Mouse (Mus musculus) thymus, postnatal 0 days (tissue): Measurements from ENCODE around the gene Abhd6. TPM values are rescaled to one million over a fixed set of nuclear protein-coding genes. Genes with fewer than 3 reads are reported as not detected.

Experiments used
- DNase-seq: peaks from one replicate; pipeline ENCODE4 v3.0.0-alpha.2; 2015; ENCODE audit warnings: low spot score
- polyA plus RNA-seq: library from polyadenylated mRNA; unstranded; fragments of >200 nt; fragmentation: Nextera tagmentation; extraction: Ambion mirVana; gene quantifications from 2 replicates; pipeline ENCODE4 v1.2.1, GENCODE M21; 2015

Abhd6 gene
- polyA plus RNA-seq, result 26.9 and 30.7 TPM in 2 replicates

DNA sequence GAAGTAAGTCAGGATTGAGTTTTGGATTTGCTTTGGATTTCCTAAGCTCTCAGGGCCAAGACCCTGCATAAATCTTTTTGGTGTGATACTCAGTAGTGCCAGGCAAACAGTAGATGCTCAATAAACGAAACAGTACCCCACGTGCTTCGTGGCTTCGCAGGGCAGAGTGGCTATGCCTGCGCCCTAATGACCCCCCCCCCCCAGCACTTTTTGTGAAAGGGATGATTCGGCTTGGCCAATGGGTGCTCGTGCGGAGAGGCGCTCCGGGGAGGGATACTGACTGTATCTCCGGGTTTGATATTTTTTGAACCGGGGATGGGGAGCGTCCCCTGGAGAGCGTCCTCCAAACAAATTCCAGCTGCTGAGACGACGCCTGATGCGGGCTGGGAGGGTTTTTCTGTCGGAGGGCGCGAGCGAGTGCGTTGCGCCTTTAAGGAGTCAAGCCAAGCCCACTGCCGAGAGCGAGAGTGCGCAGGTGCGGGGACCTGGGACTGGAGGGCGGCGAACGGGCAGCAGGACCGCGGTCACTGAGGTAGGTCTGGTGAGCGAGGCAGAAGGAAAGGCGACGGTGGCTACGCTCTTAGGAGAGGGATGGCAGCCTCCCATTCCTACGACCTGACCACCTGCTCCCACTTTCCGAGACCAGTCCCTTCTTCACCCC, at the start of gene Abhd6:
TSS of gene Abhd6 (plus strand) at position 471 of the 661 bp plus-strand sequence.
- DNase-seq, result peak; percentile 82

DNA sequence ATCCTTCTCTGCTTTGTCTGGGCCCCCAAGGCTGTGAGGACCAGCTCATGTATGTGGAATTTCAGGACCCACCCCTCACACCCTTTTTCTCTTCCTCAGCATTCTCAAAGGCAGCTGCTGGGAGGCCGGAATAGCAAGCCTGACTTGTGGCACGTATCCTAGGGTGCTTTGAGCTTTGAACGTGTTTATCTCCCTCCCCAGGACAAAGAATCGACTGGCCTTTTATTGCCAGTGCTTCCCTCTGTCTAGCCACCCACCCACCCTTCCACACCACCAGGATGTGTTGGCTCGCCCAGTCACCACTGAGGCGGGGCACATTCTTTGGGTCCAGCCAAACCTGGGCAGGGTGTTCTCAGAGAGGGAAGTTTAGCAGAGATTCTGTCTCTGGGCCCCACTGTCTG, 48.6 kb upstream of the Abhd6 start:
- DNase-seq, result no peak

DNA sequence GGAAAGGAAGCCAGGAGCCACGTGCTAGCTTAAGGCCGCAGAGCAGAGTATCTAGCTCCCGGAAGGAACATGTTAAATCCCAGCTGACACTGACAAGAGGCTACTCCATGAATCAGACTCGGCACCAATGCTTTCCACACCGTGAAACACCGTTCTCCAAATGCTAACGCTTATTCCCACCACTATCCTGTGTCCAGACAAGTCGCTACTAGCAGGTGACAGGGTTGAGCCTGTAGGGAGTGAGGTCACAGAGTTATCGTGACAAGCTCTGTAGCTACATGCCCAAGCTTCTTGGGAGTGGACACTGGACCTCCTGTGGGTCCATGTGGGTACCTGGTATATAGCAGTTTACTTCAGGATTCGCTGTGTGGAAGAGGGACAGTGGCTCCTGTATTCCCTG, 46.3 kb upstream of the Abhd6 start:
- no peak for DNase-seq

DNA sequence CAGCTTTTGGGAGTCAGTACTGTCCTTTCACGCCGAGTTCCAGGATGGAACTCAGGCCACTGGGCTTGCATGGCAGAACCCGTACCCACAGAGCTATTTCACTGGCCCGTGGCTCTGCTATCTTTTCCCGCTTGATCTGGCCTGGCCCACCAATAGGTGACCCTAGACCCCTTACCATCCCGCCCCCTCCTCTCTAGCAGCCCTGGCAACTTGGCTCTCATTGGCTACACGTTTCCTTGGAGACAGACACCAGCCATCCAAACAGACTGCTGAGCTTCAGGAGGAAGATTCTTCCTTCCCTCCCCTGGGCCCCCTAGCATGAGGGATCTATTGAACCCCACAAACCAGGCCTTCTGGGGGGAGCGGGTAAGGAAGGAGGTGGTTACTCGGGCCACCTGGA, 45.7 kb upstream of the Abhd6 start, which contains the start of gene Gm45521:
TSS of gene Gm45521 (plus strand) at position 240 of the 400 bp plus-strand sequence.
- no peak for DNase-seq

DNA sequence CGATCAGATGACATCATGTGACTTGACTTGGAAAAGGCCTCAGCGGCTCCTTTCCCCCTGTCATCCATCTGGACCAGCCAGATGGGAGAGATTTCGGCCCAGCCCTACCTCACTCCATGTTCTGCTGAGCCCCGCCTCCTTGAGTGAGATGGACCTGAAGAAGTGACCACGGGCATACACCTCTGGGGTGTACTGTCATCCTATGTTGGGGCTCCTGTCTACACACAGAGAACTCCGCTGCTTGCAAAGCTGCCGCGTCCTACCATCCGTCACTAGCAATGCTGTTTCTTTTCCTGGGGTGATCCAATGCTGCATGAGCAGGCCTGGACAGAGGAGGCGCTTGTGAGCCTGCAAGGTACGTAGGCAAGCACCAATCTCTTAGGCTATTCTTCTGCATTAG, 42.1 kb upstream of the Abhd6 start:
- DNase-seq, result peak; percentile 11

DNA sequence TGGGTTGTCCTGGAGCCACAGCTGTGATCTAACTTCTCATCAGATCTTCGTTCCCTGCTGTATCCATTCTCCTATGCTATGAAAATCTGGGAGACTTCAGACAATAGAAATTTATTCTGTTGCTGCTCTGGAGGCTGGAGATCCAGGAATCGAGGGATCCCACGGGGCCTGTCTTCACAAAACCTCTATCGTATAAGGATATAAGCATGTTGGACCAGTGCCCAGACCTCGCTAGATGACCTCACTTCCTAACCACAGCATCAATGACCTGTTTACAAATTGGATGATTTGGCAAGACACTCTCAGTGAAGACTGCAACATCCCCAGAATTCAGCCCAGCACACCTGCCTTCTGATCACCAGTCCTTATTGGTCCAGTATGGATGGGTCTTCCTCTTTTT, 41.0 kb upstream of the Abhd6 start:
- no peak for DNase-seq

DNA sequence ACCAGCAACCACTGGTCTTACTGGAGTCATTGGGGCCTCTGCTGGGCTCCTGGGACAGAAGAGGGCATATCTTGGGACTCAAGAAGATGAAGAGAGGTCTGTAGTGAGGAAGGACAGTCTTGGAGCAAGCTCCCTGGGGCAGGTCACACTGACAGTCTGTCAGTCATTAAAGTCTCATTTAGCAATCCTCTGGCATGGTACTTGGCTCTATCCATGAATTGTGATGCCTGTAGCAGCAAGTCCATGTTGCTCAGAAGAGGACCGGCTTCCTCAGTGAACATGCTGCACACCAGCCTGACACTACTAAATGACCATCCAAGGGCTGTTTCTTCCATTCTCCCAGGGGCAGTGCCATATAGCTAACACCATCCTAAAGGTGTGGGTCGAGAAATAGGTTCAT, 40.1 kb upstream of the Abhd6 start:
- DNase-seq, result no peak

DNA sequence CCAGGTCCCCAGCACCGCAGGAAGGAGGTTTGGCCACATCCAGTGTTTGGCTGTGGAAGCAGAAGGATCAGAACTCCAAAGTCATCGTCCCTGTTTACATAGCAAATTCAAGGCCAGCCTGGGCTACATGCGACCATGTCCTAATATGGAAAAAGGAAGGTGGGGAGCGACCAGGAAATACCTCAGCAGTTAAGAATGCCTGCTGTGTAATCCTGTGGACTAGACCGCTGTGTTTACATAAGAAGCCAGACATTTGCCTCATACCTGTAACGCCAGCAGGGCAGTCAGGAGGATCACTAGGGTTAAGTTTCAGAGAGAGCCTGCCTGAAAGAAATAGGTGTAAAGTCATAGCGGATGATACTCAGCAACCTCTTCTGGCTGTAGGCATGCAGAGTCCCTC, 39.5 kb upstream of the Abhd6 start:
- DNase-seq, result no peak

DNA sequence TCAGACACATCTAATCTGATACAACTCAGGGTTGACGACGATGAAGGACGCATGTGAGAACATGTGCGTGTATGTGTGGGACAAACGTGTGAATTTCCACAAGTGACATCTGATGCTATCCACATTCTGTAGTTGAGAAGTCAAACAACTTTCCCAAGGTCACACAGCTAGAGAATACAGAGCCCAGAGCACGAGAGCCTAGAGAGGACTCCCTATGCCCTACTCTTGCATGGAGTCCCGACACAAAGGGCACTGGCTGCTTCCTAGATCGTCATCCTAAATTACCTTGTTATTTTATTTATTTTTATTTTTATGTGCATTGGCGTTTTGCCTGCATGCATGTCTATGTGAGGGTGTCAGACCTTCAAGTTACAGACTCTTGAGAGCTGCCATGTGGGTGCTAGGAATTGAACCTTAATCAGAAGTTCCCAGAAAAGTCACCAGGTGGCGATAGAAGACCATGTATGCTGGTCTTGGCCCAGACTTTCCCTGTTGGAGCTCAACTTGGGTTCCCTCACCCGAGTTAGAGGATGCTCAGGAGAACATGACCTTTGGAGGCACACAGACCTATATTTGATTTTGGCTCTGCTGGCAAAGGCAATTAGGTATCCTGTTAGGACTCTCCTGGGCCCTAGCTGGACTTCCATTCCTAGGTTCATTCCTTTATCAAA, 38.3 kb upstream of the Abhd6 start:
- DNase-seq, result peak; percentile 78

DNA sequence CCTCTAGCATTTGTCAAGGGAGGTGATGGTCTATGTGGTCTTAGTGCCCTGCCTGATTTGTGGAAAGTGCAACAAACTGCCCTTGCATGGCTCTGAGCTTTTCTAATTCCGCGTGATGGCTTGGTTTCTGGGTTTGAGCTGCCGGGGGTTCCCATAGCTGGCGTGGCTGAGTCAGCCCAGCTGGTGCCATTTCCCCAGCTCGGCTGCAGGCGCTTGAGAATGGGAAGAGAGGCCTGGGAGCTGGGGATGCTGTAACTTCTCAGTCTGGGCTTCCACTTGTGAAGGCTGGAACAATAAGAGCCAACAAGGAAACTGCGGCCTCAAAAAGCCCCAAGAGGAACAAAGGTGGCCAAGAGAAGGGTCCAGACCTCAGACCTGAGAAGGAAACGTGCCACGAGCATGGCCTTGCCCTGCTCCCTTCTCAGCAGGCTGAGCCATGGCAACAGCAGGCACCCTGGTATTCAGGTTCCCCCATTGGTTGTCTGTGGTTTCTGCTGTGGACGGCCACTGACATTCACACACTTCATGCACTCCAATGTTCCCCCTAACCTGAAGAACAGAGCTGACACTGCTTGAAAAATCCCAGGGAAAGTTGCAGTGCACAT, 30.7 kb upstream of the Abhd6 start:
- no peak for DNase-seq

DNA sequence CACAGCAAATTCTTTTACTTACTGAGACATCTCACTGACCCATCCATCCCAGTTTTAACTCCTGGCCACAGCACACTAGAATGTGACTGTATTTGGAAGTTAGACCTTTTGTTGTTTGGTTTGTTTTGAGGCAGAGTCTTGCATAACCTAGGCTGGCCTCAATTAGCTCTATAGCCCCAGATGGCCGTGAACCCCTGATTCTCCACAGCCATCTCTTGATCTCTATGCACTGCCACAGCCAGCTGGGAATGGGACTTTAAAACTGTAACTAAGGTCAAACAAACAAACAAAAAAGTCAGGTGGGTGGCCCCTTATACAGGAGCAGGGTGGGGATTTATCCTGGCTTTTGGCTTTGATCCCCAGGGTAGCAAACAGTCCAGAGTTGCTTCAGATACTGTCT, 28.1 kb upstream of the Abhd6 start:
- no peak for DNase-seq

DNA sequence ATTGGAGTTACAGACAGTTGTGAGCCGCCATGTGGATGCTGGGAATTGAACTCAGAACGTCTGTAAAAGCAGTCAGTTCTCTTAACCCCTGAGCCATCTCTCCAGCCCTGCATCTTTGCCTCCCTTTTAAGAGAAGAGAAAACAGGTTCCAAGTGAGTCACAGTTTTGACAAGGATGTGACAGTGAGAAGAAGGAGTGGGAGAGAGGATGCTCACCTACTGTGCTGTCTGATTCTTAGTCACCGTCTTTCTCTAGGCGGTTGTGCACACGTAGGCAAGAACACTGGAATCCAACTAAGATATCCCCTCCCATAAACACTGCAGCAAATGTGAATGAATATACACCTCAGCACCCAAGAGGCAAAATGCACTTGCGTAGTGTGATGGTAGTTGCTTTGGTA, 27.5 kb upstream of the Abhd6 start:
- no peak for DNase-seq

DNA sequence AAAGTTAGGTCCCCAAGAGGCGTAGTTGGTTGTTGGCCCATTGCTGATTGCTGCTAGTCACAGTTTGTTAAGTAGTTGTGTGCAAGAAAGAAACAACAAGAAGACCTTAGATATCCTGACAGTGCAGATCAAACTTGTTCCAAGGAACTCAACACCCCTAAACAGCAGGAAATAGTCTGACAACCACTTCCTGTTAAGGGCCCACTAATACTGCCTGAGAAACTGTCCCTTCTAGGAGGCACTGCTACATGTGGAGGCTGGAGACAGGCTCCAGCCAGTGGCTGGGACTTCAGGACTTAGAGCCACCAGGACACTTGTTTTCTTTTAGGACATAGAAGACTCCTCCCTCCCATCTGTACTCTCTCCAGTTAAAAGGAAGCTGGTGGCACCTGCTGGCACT, 25.2 kb upstream of the Abhd6 start:
- DNase-seq, result no peak

DNA sequence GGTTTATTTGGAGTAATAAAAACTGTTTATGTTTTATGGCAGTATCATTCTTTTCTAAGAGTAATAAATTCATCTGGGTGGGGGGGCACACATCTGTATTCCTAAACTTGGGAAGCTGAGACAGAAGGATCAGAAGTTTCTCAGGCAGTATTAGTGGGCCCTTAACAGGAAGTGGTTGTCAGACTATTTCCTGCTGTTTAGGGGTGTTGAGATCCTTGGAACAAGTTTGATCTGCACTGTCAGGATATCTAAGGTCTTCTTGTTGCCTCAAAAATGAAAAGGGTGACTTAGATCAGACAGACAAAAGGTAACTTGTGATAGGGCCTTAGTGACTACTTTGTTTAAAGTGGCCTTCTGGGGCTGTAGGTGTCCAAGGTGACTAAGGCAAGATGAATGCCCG, 24.5 kb upstream of the Abhd6 start:
- DNase-seq, result no peak

DNA sequence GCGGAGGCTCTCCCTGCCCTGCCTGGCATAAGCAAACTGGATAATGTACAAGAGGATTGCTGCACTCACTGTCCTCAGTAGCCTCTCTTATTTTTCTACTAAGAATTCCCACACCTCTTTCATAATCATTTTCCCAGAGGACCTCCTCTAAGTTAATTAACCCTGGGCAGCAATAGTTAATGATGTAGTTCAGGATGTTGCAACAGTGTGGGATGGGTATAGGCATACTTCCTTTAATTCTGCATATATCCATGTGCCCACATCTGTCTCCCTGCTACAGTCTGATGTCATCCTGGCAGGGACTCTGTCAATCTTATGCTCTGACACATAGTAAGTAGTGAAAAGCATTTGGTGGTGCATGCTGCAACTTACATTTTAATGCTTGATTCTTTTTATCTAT, 21.5 kb upstream of the Abhd6 start:
- DNase-seq, result no peak

DNA sequence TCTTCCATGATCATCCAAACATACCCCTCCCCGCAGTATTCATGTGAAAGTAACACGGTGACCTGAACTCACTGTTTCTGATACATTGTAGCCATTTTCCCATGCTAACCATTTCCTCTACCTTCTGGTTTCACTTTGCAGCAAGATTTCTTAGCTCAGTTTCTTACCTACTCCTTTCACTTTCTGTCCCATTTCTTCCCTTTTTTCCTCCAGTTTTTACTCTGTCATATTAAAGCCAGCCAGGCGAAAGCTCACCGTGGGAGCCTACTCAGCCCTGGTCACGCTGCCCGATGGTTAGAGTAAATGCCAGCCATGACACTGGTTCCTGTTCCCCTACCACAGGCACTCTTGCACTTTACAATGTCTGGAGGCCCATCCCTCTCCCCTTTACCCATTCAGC, 15.8 kb upstream of the Abhd6 start:
- DNase-seq, result no peak

DNA sequence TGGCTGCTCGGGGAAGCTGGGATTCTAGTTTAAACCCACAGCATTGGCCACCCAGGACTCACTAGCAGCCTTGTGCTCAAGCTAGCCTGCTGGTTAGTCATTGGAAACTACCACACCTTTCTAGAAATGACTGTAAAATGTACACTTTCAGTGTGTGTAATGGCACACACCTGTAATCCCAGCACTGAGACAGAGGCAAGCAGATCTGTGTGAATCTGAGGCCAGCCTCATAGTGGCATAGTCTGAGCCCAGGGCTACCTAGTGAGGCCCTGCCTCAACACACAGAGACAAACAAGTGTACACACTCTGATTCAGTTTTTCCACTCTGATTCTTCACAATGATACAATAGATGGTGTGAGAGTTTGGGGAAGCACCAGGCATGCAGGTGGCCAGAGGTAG, 13.3 kb upstream of the Abhd6 start:
- DNase-seq, result no peak

DNA sequence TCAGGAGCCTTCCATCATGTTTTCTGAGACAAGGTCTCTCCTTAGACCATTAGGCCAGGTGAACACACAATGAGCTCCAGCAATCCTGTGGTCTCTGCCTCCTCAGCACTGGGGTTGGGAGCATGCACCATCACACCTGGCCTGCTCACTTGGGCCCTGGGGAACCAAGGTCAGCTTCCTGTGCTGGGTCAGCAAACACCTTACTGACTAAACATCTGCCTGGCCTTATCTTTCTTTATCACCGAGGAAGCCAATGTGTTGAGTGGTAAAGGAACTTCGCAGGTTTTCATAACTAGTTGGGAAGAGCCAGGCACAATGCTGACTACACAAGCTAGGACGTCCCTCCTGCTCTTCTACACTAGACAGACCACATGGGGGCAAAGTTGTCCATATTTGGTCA, 12.7 kb upstream of the Abhd6 start:
- no peak for DNase-seq

DNA sequence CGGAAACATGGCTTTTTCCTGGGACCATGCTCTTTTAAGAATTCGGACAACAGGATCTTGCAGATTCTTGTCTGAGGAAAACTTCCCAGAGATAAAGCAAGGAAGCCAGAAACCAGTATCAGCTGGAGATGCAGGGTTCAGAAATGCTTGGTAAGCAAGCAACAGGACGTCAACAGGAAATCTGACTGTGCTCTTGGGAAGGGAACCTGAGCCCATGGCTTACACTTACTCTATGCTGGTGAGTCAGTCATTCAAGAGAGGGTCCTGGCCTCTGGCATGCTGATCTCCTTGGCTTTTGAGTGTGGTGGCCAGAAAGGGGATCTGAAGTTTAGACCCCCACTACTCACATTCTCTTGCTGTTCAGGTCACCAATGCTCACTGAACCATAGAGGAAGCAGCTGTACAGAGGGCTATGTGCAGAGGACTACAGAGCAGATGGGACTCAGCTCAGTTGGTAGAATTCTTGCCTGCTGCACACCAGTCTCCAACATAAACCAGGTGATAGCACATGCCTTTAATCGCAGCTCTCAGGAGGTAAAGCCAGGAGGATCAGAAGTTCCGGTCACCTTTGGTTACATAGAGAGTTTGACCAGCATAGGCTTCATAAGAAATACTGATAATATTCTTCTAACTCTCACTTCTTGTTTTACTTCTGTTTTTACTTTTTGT, 11.5 kb upstream of the Abhd6 start:
- no peak for DNase-seq

DNA sequence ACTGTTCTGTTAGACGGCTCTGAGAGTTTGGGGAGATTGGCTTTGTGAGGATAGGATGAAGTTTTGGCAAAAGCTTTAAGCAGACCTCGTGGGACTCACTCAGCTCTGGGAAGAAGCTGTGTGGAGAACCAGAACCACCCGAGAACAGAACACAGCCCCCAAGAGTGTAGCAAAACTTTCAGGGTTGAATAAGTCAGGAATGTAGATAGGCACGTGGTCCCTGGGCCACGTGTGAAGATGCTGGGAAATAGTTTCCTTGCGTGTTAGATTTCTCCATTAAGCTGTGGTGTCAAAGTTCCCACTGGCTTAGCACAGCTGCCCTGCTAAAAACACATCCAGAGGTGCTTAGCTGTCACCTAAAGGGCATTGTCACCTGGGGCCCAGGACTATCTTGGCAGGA, 10.5 kb upstream of the Abhd6 start:
- no peak for DNase-seq

DNA sequence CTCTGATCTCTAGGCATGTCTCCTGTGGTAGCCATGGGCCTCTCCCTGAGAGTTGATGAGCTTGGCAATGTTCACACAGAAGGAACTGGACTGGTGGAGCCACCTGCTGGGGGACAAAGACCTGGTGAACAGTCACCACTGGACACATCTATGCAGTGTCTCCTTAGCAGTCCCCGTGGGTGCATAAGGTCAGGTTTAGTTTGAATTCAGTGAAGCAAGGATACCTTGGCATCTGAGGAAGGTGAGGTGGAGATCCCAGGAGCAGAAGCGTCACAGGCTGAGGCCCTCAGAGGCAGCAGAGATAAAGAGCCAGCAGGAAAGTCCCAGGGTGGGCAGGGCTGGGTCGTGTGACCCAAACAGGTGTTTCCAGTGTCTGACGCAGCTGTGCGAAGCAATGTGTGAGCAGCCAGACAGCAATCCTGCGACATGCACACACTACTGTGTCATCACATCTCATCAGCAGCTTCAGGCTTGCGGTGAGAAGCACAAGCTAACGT, 8.4 kb upstream of the Abhd6 start, which contains the start of gene Dnase1l3:
TSS of gene Dnase1l3 (minus strand) at position 303 of the 497 bp plus-strand sequence.
- DNase-seq, result peak; percentile 44

DNA sequence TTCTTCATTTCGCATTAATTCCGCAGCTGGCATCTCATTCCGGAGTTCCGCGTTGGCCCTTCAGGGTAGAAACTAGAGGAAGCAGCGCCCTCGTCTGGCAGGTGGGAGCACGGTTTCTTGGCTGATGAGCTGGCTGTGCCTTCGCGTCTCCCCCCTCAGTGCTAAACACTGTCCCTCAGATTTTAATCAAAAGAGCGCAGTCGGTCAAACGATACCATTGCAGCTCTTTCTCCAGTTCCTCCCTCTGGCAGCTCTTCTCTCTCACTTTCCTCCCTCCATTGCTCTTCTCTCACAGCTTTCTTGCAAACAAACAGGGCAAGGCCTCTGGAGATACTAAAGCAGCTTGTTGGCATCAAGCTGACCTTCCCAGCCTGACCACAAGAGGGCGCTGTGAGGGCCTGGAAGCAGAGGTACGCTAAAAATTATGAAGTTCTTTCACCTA, 5.4 kb upstream of the Abhd6 start:
- DNase-seq, result peak; percentile 92
